Mouse (Mus musculus): ENCODE data around the gene Noct.
A peak's percentile ranks its signal among the peaks of the same experiment; 100 is the strongest.
"Not testable (repeated sequence)": the region's sequence is repeated elsewhere in the genome, so short reads cannot be mapped to it uniquely, and the experiment has no call there.

Gene Noct

DNA sequence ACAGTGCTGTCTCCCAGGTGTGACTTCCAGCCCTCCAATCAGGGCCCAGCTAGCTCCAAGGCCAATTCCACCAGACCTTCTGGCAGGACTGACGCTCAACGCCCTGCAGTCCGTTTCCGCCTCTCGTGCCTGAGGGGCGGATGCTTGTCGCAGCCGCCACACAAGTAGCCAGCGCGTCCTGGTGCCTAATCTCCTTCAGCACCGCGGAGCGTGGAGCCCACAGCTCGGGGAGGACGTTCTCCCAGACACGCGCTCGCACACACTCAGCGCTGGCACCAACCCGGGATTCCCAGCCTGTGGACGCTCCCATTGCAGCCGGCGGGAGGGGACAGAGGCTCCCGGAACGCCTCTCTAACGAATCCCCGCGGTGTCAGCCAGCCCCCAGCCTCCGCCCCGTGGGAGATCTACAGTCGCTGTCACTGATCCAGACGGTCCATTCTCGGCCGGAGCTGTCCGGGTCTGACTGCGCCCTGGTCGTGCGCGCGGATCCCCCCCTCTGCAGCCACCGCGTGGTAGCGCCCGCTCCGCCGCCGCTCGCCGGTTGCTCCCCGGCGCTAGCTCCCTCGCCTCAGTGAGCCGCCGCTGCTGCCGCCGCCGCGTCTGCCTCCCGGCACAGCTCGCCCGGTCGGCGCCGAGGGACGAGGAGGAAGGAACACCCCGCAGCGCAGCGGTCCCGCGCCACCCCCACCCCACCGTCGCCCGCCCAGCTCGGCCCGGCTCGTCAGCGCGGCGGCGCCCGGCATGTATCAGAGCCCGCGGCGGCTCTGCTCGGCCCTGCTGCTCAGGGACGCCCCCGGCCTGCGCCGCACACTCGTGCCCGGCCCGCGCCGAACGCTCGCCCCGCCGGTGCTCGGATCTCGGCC, at the start of gene Noct:
TSS of gene Noct (plus strand) at position 85 of the 863 bp plus-strand sequence.
- peak; percentile 82 for DNase-seq (ENCODE audit: low spot score)

DNA sequence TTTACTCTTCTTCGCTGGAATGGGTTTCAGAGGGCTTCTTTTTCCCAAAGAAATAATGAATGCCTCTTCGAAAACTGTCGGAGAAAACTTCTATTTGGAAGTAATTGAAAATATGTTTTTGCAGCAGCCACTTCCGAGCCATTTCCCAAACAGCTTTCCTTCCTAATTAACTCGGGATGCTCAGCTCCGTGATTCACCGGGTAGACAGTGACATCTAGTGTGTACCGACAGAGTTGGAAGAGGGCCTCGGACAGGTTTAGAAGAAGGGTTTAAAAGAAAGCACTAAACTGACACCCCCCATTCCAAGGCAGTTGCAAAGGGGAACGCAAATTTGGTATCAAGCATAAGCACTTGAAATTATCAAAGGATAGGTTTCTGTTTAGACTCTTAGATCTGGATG, 46.1 kb upstream of the Noct start:
- no peak for DNase-seq (ENCODE audit: low spot score)

- no peak for DNase-seq (ENCODE audit: low spot score)
Observed at GRCm38 (mm10) chr3:51179460-51180146, 44.6 kb upstream of the Noct start.

GRCm38 (mm10) chr3:51180341-51180940, 43.8 kb upstream of the Noct start:
- DNase-seq (ENCODE audit: low spot score) = no peak

GRCm38 (mm10) chr3:51182455-51182854, 41.8 kb upstream of the Noct start:
- DNase-seq (ENCODE audit: low spot score) = no peak

DNA sequence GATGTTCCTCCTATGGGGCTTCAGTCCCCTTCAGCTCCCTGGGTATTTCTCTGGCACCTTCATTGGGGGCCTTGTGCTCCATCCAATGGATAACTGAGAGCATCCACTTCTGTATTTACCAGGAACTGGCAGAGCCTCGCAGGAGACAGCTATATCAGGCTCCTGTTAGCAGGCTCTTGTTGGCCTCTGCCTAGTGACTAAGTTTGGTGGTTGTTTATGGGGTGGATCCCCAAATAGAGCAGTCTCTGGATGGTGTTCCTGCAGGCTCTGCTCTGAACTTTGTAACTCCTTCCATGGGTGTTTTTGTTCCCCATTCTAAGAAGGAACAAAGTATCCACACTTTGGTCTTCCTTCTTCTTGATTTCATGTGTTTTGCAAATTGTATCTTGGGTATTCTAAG, 40.7 kb upstream of the Noct start:
- not testable (repeated sequence) for DNase-seq (ENCODE audit: low spot score)

- not testable (repeated sequence) for DNase-seq (ENCODE audit: low spot score)
Observed at GRCm38 (mm10) chr3:51183967-51184366, 40.3 kb upstream of the Noct start.

- no peak for DNase-seq (ENCODE audit: low spot score)
Observed at GRCm38 (mm10) chr3:51184715-51185114, 39.5 kb upstream of the Noct start.

DNA sequence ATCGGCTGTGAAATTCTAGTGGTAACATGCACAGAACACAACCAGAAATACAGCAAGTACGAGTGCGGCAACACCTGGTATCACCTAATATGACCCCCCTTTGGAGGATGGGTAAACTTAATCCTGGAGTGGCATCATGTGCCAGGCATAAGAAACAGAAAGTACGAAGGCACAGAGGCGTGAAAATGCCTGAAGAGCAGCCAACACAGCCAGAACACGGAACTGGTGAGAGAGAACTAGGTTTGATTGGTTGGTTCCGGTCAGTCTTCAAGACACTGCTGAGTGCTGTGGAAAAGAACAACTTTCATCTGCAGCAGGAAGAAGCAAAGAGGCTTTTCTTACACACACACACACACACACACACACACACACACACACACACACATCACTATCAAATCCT, 38.8 kb upstream of the Noct start:
- DNase-seq (ENCODE audit: low spot score) = no peak

- DNase-seq (ENCODE audit: low spot score) = peak; percentile 46
Observed at GRCm38 (mm10) chr3:51194075-51194474, 30.2 kb upstream of the Noct start.

DNA sequence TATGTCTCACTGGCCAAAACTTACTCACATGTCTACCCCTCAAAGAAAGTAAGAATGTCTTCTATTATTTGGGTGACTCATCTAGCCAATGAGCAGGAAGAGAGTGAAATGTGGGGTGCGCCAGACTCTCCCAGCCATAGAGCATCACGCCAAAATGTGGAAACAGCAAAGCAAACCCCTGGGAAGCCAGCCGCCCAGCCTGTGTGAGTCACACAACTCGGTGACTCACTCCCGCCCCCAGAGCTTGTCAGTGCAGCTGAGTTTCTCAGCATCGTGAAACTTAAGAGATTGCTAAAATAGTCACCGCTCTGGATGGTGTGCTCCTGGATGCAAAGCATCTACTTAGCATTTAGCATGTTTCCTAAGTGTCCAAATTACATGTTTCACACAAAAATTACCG, 28.9 kb upstream of the Noct start:
- peak; percentile 33 for DNase-seq (ENCODE audit: low spot score)

- DNase-seq (ENCODE audit: low spot score) = no peak
Observed at GRCm38 (mm10) chr3:51195736-51196135, 28.5 kb upstream of the Noct start.

DNA sequence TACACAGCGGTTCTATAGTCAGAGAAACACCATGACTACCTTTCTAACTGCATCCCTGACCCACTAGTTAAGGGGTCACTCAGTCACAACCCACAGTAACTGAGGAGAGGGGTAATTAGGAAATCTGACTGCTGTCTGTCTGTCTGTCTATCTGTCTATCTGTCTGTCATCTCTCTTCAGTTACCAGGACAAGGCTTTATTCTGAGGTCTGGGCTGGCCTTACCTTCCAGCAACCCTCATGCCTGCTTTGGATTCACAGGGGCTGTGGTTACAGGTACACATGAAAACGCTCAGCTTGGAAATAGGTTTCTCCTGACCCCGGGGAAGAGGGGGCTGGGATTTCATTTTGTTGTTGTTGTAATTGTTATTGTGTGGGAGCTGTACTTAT, 27.5 kb upstream of the Noct start:
- DNase-seq (ENCODE audit: low spot score) = no peak

GRCm38 (mm10) chr3:51197112-51197731, 27.0 kb upstream of the Noct start:
- no peak for DNase-seq (ENCODE audit: low spot score)

DNA sequence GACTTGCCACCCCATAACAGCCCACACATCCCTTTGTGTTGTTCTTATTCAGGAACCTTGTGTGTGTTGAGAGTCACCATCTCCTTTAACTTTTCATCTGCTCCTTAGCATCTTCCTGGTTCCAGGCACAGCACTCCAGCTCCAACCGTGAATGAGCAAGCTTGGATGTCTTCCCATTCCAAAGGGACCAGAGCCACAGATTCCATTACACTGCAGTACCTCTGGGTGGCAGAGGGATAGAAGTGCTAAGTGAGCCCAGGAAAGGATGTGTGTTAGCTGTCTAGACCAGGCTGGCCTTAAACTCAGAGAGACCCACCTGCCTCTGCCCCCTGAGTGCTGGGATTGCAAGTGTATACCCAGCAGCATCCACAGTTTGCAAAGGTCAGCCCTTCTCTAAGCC, 26.0 kb upstream of the Noct start:
- no peak for DNase-seq (ENCODE audit: low spot score)

GRCm38 (mm10) chr3:51199130-51199529, 25.1 kb upstream of the Noct start:
- no peak for DNase-seq (ENCODE audit: low spot score)

DNA sequence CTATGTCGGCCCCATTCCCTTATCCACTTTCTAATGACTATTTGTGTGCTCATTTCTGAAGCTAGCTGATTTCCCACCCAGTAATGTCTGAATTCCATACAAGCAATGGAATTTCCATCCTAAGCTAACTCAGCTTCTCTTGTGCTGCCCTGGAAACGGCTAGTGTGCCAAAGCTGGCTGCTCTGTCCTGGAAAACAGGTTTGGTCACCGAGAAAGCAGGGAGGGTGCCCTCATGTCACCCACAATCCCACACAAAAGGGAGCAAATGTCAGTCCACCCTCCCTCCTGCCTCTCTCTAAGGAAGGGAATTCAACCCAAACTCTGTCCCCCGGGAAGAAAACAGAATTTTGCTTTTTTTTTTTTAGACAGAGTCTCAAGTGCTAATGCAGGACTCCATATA, 23.9 kb upstream of the Noct start:
- no peak for DNase-seq (ENCODE audit: low spot score)

DNA sequence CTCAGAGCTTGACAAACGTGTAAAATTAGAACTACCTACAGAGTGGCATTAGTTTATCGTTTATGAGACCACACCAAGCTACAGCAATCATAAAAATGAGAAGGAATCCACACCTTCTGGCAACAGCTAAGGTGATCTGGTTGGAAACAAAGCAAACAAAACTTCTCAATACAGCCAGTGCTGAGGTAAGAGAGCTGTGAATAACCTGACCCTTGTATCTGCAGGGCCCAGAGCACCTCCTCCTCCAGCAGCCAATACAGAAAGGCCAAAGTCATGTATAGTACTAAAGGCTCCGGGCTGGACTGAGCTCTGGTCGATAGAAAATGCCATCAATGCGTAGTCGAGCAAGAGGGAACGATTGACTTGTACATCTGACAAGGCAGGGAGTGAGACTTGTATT, 23.4 kb upstream of the Noct start:
- DNase-seq (ENCODE audit: low spot score) = no peak

GRCm38 (mm10) chr3:51201986-51202385, 22.3 kb upstream of the Noct start:
- no peak for DNase-seq (ENCODE audit: low spot score)

DNA sequence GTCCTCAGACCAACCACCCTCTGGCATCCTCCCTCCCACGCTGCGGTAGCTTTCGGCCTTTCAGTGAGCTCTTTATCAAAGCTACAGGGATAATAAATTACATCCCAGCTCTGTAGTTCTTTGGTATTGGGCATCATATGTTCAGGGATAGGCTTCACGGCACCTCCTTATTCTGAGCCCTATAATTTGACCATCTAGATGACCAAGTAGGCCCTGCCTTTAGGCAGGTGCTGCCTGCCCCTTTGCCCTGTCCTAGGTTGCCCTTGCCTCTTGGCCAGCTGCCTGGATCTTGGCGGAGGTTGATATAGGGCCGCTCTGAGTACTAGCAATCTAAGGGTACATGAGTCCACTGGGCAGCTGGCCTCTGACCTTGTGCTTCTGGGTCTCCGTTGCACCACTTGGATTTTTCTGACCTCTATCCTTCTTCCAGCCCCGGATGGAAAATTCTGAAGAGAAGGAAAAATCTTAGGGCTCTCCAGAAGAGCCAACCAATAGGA, 21.7 kb upstream of the Noct start:
- no peak for DNase-seq (ENCODE audit: low spot score)

- no peak for DNase-seq (ENCODE audit: low spot score)
Observed at GRCm38 (mm10) chr3:51203906-51204305, 20.3 kb upstream of the Noct start.

GRCm38 (mm10) chr3:51204441-51204840, 19.8 kb upstream of the Noct start:
- DNase-seq (ENCODE audit: low spot score) = no peak
